Mouse (Mus musculus) embryo, embryonic 11 days (tissue): ENCODE data around the gene Rnase9.

Experiments
- DNase-seq: peaks from one replicate; pipeline ENCODE4 v3.0.0-alpha.2; 2015

Gene Rnase9

GRCm38 (mm10) chr14:51041769-51042168, at the start of gene Rnase9:
Gene Rnase9, minus strand, starts transcription at chr14:51041869.
- no peak for DNase-seq

DNA sequence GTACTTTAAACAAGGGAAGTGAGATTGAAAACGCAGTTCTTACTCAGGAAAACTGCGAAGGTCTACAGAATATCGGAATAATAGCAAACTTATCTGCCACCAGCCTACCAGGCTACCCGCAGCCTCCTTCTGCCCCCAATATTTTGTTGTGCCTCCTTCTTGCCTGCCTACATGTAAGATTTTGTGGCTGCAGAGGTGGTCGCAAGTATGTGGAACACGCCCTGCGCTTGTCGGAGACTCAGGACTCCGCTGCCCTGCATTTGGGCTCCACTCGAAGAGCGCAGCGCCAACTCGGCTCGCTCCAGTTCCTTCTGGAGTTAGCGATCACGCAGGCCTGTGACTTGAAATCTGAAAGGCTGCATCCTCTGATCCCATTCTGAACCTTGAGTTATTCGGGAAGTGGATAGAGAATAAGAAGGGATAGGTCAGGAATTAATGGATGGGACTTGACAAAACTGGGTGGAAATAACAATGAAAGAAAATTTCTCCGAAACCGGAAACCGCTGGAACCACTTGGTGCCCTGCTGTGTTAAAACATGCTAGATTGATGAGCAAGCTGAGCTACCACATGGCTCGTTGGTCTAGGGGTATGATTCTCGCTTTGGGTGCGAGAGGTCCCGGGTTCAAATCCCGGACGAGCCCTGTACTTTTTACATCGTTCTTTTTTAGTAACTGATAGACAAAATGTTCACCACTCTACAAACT, 48.6 kb upstream of the Rnase9 start:
- peak; percentile 89 for DNase-seq

DNA sequence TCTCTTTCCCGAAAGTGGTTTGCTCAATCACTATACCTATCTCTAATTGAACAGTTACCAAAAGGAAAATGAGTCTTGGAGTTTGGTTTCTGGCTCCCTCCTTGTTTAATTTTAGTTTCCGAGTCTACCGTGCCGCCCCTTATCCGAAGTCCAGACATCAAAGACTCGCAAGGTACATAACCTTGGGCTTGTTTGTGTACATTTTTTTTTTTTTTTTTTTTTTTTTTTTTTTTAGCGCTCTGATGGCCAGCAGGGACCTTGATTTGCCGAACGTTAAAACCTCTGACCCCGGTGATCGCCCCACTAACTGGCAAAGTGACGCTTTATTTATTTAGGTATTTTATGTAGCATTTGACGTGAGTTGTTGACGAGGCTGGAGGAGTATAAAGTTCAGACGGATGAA, 48.0 kb upstream of the Rnase9 start:
- DNase-seq = no peak

GRCm38 (mm10) chr14:51088970-51089673, 47.5 kb upstream of the Rnase9 start:
- DNase-seq = peak; percentile 94

- DNase-seq = peak; percentile 87
Measured at GRCm38 (mm10) chr14:51088166-51088969, 46.7 kb upstream of the Rnase9 start.

GRCm38 (mm10) chr14:51087762-51088161, 46.1 kb upstream of the Rnase9 start:
- peak; percentile 50 for DNase-seq

- no peak for DNase-seq
Measured at GRCm38 (mm10) chr14:51085911-51086310, 44.2 kb upstream of the Rnase9 start.

- no peak for DNase-seq
Measured at GRCm38 (mm10) chr14:51085086-51085485, 43.4 kb upstream of the Rnase9 start.

DNA sequence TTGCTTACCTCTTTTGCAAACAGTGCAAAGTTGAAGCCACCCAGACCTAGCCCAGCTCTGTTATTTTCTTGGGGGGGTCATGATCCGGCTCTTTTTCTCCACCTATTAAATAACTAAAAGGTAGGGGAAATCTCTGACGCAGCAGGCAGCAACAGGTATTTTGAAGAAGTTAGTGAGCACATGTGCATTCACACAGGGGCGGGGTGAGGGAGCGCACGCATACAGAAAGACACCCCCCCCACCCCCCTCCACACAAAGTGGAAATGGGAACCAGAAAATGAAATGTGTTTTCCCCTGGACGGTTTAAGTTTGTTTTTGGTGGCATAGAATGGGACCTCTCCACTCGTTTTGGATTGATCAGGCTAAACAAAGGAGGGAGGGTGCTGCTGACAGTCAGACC, 42.1 kb upstream of the Rnase9 start:
- no peak for DNase-seq

- peak; percentile 74 for DNase-seq
Measured at GRCm38 (mm10) chr14:51082599-51083581, 41.2 kb upstream of the Rnase9 start.

DNA sequence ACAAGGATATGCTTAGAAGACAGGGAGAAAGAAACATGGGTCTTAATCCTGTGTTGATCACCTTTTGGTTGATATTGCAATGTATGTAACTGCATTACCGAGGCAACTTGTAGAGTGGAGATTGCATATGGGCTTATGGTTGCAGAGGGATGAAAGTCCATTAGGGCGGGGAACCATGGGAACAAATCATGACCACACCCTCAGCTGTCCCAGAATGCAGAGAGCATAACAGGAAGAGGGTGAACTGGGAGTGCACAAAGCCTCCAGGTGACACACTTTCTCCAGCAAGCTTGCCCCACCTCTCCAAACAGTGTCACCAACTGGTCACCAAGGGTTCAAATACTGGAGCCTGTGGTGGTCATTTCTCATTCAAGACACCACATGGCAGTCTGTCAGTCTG, 39.4 kb upstream of the Rnase9 start:
- no peak for DNase-seq

- no peak for DNase-seq
Measured at GRCm38 (mm10) chr14:51079180-51079579, 37.5 kb upstream of the Rnase9 start.

DNA sequence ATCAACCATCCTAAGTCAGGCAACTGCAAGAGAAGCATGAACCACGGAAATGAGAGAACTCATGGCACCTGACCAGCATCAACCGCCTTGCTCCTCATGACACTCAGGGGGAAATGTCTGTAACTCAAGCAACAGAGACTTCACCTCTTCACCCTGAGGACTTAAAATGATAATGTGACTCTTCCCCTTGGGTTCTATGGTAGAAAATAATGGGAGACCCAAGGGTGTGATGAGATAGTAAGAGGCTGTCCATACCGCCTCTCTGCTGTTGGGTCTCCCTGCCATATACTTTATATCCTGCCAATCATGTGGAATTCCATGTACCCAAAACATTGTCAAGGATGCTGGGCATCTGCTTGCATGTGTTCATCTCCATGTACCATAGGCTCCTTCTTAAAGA, 32.7 kb upstream of the Rnase9 start, which contains the start of gene Olfr750:
Olfr750 (minus strand) TSS at position 101 of the 400 bp plus-strand sequence.
- no peak for DNase-seq

DNA sequence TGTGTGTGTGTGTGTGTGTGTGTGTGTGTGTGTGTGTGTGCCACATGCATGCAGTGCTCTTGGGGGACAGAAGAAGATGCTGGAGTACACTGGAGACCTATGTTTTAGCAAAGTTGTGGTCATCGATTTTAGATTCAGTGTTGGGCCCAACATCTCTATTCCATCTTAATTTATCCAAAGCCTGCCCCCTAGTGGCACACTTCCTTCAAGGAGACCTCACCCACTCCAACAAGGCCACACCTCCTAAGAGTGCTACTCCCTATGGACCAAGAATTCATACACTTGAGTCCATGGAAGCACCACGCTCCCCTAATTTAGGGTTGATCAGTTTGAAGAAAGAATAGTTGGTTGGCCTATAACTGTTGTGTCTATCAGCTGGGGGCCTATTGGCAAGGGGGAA, 27.9 kb upstream of the Rnase9 start:
- DNase-seq = peak; percentile 60

GRCm38 (mm10) chr14:51068956-51069355, 27.3 kb upstream of the Rnase9 start:
- no peak for DNase-seq

DNA sequence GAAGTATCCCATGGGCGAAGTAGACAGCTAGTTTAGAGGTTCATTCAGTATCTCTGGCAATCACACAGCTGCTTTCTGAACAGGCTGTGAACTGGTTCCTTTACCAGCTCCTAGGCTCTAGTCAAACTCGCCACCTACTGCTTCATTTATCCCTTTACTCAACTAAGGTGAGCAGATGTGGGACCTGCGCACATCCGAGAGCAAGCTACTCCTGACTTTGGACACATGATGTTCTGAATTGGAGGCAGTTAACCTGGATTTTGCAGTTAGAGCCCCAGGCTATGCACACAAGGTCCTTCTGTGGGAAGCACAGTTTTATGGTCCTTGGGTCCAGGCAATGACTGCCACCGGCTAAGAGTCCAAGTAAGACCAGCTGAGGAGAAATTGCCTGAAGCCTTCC, 19.1 kb upstream of the Rnase9 start:
- DNase-seq = no peak

DNA sequence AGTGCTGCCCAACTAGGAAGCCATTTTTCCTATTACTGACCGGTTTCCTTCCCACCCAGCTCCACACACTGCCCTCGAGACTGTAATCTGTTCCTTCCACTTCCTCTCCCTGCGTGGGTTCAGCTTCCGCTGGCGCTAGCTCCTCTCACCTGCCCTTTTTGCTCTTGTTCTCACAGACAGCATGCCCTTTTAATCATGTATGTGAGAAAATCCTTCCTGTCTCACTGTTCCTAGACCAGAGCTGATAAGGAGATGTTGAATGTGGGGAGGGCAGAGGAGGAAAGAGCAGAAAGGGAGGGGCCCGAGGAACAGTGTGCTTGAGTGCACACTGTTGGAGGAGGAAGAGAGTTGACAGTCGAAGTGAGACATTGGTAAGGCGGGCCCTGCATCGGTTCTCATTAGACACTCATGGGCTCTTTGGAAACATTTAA, 15.7 kb upstream of the Rnase9 start, which contains the start of gene Rnase12:
Rnase12 (minus strand) TSS at position 261 of the 431 bp plus-strand sequence.
- no peak for DNase-seq

GRCm38 (mm10) chr14:51054243-51055237, 12.9 kb upstream of the Rnase9 start:
- no peak for DNase-seq

GRCm38 (mm10) chr14:51053176-51053575, 11.5 kb upstream of the Rnase9 start:
- no peak for DNase-seq

- no peak for DNase-seq
Measured at GRCm38 (mm10) chr14:51051941-51052340, 10.3 kb upstream of the Rnase9 start.

DNA sequence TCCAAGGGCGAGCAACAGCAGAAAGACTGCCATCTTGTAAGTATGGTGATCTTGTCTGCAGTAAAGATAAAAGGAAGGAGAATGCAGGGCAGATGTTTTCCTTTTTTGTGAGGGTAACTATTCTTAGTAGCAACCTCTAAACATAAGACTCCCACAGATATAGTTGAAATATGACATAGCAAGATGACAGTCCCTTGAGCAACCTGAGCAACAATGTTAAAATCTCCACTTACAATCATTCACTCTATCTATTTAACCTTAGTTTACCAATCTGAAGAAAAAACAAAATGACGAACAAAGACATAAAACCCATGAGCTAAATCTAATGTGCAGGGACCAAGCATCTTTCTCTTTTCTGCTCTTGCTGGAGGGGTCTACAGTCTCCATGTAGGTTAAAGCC, 8.4 kb upstream of the Rnase9 start, which contains the start of gene Rnase11:
Rnase11 (minus strand) TSS at position 101 of the 400 bp plus-strand sequence.
- DNase-seq = no peak
